Mouse (Mus musculus) embryonic facial prominence, embryonic 13.5 days (tissue): ENCODE measurements around the gene Slc6a4. TPM values are rescaled to one million over a fixed set of nuclear protein-coding genes. Genes with fewer than 3 reads are reported as not detected.

Source experiments
- ATAC-seq: fragments of 200-750 bp; cut with Nextera tagmentation; 2 replicates; pipeline ENCODE4 v1.8.0; 2017; ENCODE audit warnings: low read depth; ENCODE audit not compliant: insufficient number of reproducible peaks, insufficient read depth, low FRiP score, low TSS enrichment
- H3K27ac ChIP-seq: fragments of 300-500 bp; sonication (generic); 2 replicates; pipeline ENCODE4 v1.5.1; 2015; ENCODE audit warnings: moderate library complexity, mild to moderate bottlenecking, inconsistent platforms
- H3K27me3 ChIP-seq: fragments of 300-500 bp; sonication (generic); 2 replicates; pipeline ENCODE4 v1.6.1; 2015; ENCODE audit warnings: mild to moderate bottlenecking, inconsistent platforms
- H3K36me3 ChIP-seq: fragments of 300-500 bp; sonication (generic); 2 replicates; pipeline ENCODE4 v1.6.1; 2015; ENCODE audit warnings: mild to moderate bottlenecking, inconsistent platforms
- H3K4me1 ChIP-seq: fragments of 300-500 bp; sonication (generic); 2 replicates; pipeline ENCODE4 v1.6.1; 2015; ENCODE audit warnings: inconsistent platforms
- H3K4me2 ChIP-seq: fragments of 300-500 bp; sonication (generic); 2 replicates; pipeline ENCODE4 v1.6.1; 2015; ENCODE audit warnings: moderate library complexity, mild to moderate bottlenecking, inconsistent platforms
- H3K4me3 ChIP-seq: fragments of 300-500 bp; sonication (generic); 2 replicates; pipeline ENCODE4 v1.5.1; 2015; ENCODE audit warnings: mild to moderate bottlenecking, inconsistent platforms
- H3K9ac ChIP-seq: fragments of 300-500 bp; sonication (generic); 2 replicates; pipeline ENCODE4 v1.6.1; 2015; ENCODE audit warnings: mild to moderate bottlenecking, inconsistent platforms
- H3K9me3 ChIP-seq: fragments of 300-500 bp; sonication (generic); 2 replicates; pipeline ENCODE4 v1.6.1; 2016; ENCODE audit warnings: inconsistent platforms
- WGBS: fragments of 180-500 bp; shearing (Covaris S2); methylation state at CpG from one replicate; pipeline ENCODE4 v1.1.7; 2015; ENCODE audit warnings: mixed read lengths; 5-methylcytosine and 5-hydroxymethylcytosine counted together
- microRNA counts: library from miRNA; unstranded; fragments of <30 nt; microRNA quantifications from one replicate; lab custom pipeline; 2016
- microRNA-seq: library from miRNA; unstranded; fragments of <30 nt; microRNA quantifications from one replicate; pipeline ENCODE4, GENCODE M21; 2016
- polyA plus RNA-seq: library from polyadenylated mRNA; unstranded; fragments of >200 nt; fragmentation: Nextera tagmentation; extraction: Ambion mirVana; gene quantifications from 2 replicates; pipeline ENCODE4 v1.2.1, GENCODE M21; 2015

Slc6a4 gene
- polyA plus RNA-seq, 1 experiment from 2014 or later: 0.91 TPM

- H3K27ac ChIP-seq: peak within 1 kb of the TSS; percentile 87
- H3K4me2 ChIP-seq: peak within 1 kb of the TSS; percentile 86
- H3K4me3 ChIP-seq: peak within 1 kb of the TSS; percentile 89
- peaks cover 26% of the 10 kb centered on the region for H3K36me3 ChIP-seq
- no peaks in the 10 kb centered on the region for H3K9me3 ChIP-seq
- peak within 1 kb of the TSS; percentile 93 for H3K9ac ChIP-seq
- 4% methylated on average over 48 of the region's 48 CpGs for WGBS
- peaks cover 10% of the 10 kb centered on the region for H3K4me1 ChIP-seq
- peak; percentile 95 for ATAC-seq
- peaks cover 17% of the 10 kb centered on the region for H3K27me3 ChIP-seq
Measured at GRCm38 (mm10) chr11:77078273-77079134, 80.1 kb downstream of the Slc6a4 start, which contains the start of gene Nsrp1. Nsrp1 (minus strand) TSS chr11:77078435.

GRCm38 (mm10) chr11:77079361-77079760 is 81.0 kb downstream of the Slc6a4 start:
- H3K27ac ChIP-seq: no peak overlapping the region
- H3K36me3 ChIP-seq: peaks cover 18% of the 10 kb centered on the region
- no peak for ATAC-seq
- H3K4me1 ChIP-seq: peaks cover 10% of the 10 kb centered on the region
- H3K27me3 ChIP-seq: peaks cover 17% of the 10 kb centered on the region
- no peak overlapping the region for H3K9ac ChIP-seq
- 93% methylated on average over 1 of the region's 1 CpGs for WGBS
- H3K4me2 ChIP-seq: no peak overlapping the region
- H3K4me3 ChIP-seq: no peak overlapping the region
- no peaks in the 10 kb centered on the region for H3K9me3 ChIP-seq

MicroRNAs within 50 kb of the gene (microRNA counts, 519-probe panel; counts per million panel counts)
- microRNA mmu-miR-423-3p (lab: Ali Mortazavi, UCI): 3,751 counts per million, percentile 83 among the panel's probes with 10 or more counts
- 3,684 counts per million, percentile 82 among the panel's probes with 10 or more counts for microRNA mmu-miR-423-5p (lab: Ali Mortazavi, UCI)

Small RNA genes within 50 kb of the gene (microRNA-seq; reads per million reads assigned to microRNA genes)
- gene Mir423: 5,796 reads per million, percentile 91 among the genes with 10 or more reads in this experiment

Other genes with a start within 250 kb of the Slc6a4 start
- 23.8 and 26.2 TPM in 2 replicates for gene Gosr1, start 235.0 kb upstream of the Slc6a4 start, polyA plus RNA-seq
- 9.7 and 12.5 TPM in 2 replicates for gene Cpd, start 151.6 kb upstream of the Slc6a4 start, polyA plus RNA-seq
- 3.6 TPM in 1 of 2 replicates, not detected in the other for gene Tmigd1, start 96.4 kb upstream of the Slc6a4 start, polyA plus RNA-seq
- gene Blmh, start 73.8 kb upstream of the Slc6a4 start, polyA plus RNA-seq: 171 and 188 TPM in 2 replicates
- 102 and 123 TPM in 2 replicates for gene Nsrp1, start 79.8 kb downstream of the Slc6a4 start, polyA plus RNA-seq
- 0.48 and 0.58 TPM in 2 replicates for gene Efcab5, start 190.4 kb downstream of the Slc6a4 start, polyA plus RNA-seq
- gene Ssh2, start 217.7 kb downstream of the Slc6a4 start, polyA plus RNA-seq: 8.5 and 10.1 TPM in 2 replicates